Mouse (Mus musculus): Measurements from ENCODE around the gene 2610528J11Rik. TPM values are rescaled to one million over a fixed set of nuclear protein-coding genes. Genes with fewer than 3 reads are reported as not detected.

The 2610528J11Rik gene
- polyA plus RNA-seq, 1 experiment from 2014 or later, result not detected

DNA sequence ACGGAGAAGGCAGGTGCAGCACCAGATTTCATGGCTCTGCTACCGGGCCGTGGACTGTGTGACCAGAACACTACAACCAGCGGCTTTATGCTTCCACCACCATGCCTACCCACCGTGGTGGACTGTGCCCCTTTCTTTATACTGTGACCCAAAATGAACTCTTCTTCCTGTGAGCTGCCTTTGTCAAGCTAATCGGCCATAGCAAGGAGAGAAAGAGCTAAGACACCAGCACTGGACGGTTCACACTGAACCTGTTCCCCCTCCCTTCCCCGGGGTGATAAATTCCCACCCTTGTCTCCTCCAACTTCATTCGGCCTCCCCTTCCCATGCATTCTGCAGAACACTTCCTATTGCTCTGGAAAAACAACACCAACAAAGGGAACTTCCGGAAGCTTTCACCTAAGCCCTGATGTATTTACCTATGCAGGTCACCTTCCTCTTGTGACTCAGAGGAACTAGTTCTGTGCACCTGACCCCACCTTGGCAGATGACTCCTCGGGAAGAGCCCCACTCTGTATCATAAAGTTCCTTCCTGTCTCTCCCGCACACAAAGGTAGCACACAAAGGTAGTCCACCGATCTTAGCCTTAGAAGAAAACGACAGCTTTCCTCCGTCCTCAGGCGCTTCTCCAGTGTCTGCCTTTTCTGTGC lies 9.2 kb upstream of the 2610528J11Rik start:
- no peak overlapping the region for H3K4me3 ChIP-seq (replicated peaks; ENCODE audit: low read length)
- 40% methylated on average over 16 of the region's 16 CpGs for WGBS
- H3K36me3 ChIP-seq (ENCODE audit: control insufficient read depth, insufficient read depth), result no peaks in the 10 kb centered on the region
- peaks cover 8% of the 10 kb centered on the region; the same call in 1 of the 2 replicates for H3K4me1 ChIP-seq (replicated peaks; ENCODE audit: control insufficient read depth, insufficient read depth, low read length)
- H3K27me3 ChIP-seq (replicated peaks; ENCODE audit: control insufficient read depth, insufficient read depth, low read length), result no peaks in the 10 kb centered on the region
- H3K9me3 ChIP-seq (ENCODE audit: control insufficient read depth, low read length), result no peaks in the 10 kb centered on the region
- H3K9ac ChIP-seq (replicated peaks; ENCODE audit: low read depth, low read length), result no peak overlapping the region
- no peak overlapping the region for H3K27ac ChIP-seq (ENCODE audit: low read length)
- H3K4me2 ChIP-seq (ENCODE audit: low read length), result no peak overlapping the region
- ATAC-seq, result no peak

DNA sequence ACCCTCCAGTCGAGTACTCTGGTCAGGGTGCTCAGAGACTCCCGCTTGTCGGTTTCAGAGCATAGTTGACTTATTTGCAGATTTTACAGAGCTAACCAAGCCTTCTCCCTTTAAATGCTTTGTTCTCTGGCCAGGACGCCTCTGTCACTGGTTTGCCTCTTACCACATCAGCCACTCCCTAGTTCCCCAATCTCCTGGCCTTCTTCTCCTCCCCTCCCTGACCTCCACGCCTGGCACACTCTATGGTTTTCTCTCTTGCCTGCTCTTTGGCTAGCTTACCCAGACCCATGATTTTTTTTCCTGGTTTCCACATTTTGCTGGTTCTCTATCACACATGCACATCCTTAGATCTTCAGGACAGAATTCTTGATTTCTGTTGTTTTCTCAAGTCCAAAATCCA lies 8.6 kb upstream of the 2610528J11Rik start:
- H3K9ac ChIP-seq (replicated peaks; ENCODE audit: low read depth, low read length), result no peak overlapping the region
- 72% methylated on average over 5 of the region's 5 CpGs for WGBS
- no peak overlapping the region for H3K27ac ChIP-seq (ENCODE audit: low read length)
- no peak for ATAC-seq
- no peaks in the 10 kb centered on the region for H3K27me3 ChIP-seq (replicated peaks; ENCODE audit: control insufficient read depth, insufficient read depth, low read length)
- H3K9me3 ChIP-seq (ENCODE audit: control insufficient read depth, low read length), result no peaks in the 10 kb centered on the region
- H3K4me3 ChIP-seq (replicated peaks; ENCODE audit: low read length), result no peak overlapping the region
- H3K36me3 ChIP-seq (ENCODE audit: control insufficient read depth, insufficient read depth), result no peaks in the 10 kb centered on the region
- H3K4me1 ChIP-seq (replicated peaks; ENCODE audit: control insufficient read depth, insufficient read depth, low read length), result peaks cover 8% of the 10 kb centered on the region; the same call in 1 of the 2 replicates
- H3K4me2 ChIP-seq (ENCODE audit: low read length), result no peak overlapping the region

DNA sequence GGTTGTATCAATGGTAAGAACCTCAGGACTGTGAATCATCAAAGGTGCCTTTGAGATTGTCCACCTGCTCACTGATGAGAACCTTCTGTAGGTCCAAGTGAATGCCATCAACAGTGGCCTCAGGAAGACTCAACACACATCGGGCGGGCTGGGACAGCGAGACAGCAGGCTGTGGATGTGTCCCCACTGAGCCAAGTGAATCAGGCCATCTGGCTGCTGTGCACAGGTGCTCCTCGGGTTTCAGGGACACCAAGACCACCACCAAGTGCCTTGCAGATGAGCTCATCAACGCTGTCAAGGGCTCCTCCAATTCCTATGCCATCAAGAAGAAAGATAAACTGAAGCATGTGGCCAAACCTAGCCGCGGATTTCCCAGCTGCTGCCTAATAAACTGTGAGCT lies 4.6 kb upstream of the 2610528J11Rik start:
- no peak for ATAC-seq
- Histone ChIP-seq H3K27ac (ENCODE audit: low read length) (no peak overlapping the region), H3K27me3 (replicated peaks; ENCODE audit: control insufficient read depth, insufficient read depth, low read length) (no peaks in the 10 kb centered on the region), H3K9me3 (ENCODE audit: control insufficient read depth, low read length) (no peaks in the 10 kb centered on the region), H3K4me3 (replicated peaks; ENCODE audit: low read length) (no peak overlapping the region), H3K4me1 (replicated peaks; ENCODE audit: control insufficient read depth, insufficient read depth, low read length) (no peaks in the 10 kb centered on the region), H3K9ac (replicated peaks; ENCODE audit: low read depth, low read length) (no peak overlapping the region), H3K4me2 (ENCODE audit: low read length) (no peak overlapping the region), H3K36me3 (ENCODE audit: control insufficient read depth, insufficient read depth) (no peaks in the 10 kb centered on the region)
- WGBS, result 88% methylated on average over 7 of the region's 7 CpGs

DNA sequence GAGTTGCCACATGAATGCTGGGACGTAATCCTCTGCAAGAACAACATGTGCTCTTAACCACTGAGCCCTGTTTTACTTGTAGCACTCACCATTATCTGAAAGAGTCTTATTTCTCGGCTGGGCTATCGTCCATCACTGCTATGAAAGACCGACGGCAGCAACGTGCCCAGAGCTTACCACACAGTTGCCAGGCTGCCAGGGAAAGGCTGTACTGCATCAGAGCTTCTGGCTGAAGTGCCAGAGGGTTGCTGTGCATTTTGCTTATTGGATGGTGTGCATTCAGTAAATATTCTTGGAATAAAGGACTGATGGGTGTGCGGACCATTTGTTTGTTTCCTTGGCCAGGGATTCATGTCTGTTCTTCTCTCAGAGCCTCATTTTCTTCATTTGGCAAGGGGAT lies 2.8 kb upstream of the 2610528J11Rik start:
- Histone ChIP-seq H3K27ac (ENCODE audit: low read length) (no peak overlapping the region), H3K4me1 (replicated peaks; ENCODE audit: control insufficient read depth, insufficient read depth, low read length) (no peaks in the 10 kb centered on the region), H3K27me3 (replicated peaks; ENCODE audit: control insufficient read depth, insufficient read depth, low read length) (no peaks in the 10 kb centered on the region), H3K9ac (replicated peaks; ENCODE audit: low read depth, low read length) (no peak overlapping the region), H3K4me3 (replicated peaks; ENCODE audit: low read length) (no peak overlapping the region), H3K9me3 (ENCODE audit: control insufficient read depth, low read length) (no peaks in the 10 kb centered on the region), H3K4me2 (ENCODE audit: low read length) (no peak overlapping the region), H3K36me3 (ENCODE audit: control insufficient read depth, insufficient read depth) (no peaks in the 10 kb centered on the region)
- ATAC-seq, result peak; percentile 55
- 58% methylated on average over 7 of the region's 7 CpGs for WGBS

DNA sequence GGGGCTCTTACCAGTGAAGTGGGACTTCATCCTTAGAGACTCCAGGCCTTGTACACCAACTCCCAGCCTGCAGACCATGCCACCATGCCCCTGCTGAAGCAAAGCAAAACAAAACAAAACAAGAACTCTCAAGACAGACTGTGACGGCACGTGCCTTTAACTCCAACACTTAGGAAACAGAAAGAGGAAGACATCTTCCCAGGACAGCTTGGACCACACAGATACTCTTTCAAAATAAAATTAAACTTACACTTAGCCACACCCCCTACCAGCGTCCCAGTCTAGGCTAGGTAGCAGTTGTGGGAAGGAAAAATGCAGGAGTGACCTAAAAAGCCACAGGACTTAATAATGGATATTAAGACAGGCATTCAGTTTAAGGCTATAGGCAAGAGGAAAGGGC lies 1.0 kb upstream of the 2610528J11Rik start:
- Histone ChIP-seq H3K9ac (replicated peaks; ENCODE audit: low read depth, low read length) (no peak overlapping the region), H3K4me3 (replicated peaks; ENCODE audit: low read length) (no peak overlapping the region), H3K9me3 (ENCODE audit: control insufficient read depth, low read length) (no peaks in the 10 kb centered on the region), H3K4me2 (ENCODE audit: low read length) (no peak overlapping the region), H3K36me3 (ENCODE audit: control insufficient read depth, insufficient read depth) (no peaks in the 10 kb centered on the region), H3K27me3 (replicated peaks; ENCODE audit: control insufficient read depth, insufficient read depth, low read length) (no peaks in the 10 kb centered on the region), H3K27ac (ENCODE audit: low read length) (no peak overlapping the region), H3K4me1 (replicated peaks; ENCODE audit: control insufficient read depth, insufficient read depth, low read length) (no peaks in the 10 kb centered on the region)
- ATAC-seq, result no peak
- 75% methylated on average over 3 of the region's 3 CpGs for WGBS

DNA sequence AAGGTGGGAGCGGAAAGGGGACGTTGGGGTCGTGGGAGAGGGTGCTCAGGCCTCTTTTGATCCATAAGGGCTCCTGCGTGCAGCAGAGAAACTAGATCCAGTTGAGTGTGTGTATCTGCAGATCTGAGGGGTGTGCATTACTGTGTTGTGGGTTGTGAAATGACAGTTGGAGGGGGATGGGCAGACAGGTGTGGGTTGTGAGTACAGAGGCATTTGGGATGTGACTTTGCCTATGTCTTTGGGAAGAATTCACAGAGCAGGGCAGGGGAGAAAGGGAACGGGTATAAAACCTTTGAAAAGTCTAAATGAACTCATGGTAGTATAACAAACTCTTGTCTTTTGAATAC lies 509 bp downstream of the 2610528J11Rik start:
- Histone ChIP-seq H3K27ac (ENCODE audit: low read length) (no peak overlapping the region), H3K27me3 (replicated peaks; ENCODE audit: control insufficient read depth, insufficient read depth, low read length) (no peaks in the 10 kb centered on the region), H3K4me3 (replicated peaks; ENCODE audit: low read length) (no peak overlapping the region), H3K36me3 (ENCODE audit: control insufficient read depth, insufficient read depth) (no peaks in the 10 kb centered on the region), H3K9ac (replicated peaks; ENCODE audit: low read depth, low read length) (no peak overlapping the region), H3K9me3 (ENCODE audit: control insufficient read depth, low read length) (no peaks in the 10 kb centered on the region), H3K4me1 (replicated peaks; ENCODE audit: control insufficient read depth, insufficient read depth, low read length) (no peaks in the 10 kb centered on the region), H3K4me2 (ENCODE audit: low read length) (no peak overlapping the region)
- WGBS, result 45% methylated on average over 5 of the region's 5 CpGs
- no peak for ATAC-seq

DNA sequence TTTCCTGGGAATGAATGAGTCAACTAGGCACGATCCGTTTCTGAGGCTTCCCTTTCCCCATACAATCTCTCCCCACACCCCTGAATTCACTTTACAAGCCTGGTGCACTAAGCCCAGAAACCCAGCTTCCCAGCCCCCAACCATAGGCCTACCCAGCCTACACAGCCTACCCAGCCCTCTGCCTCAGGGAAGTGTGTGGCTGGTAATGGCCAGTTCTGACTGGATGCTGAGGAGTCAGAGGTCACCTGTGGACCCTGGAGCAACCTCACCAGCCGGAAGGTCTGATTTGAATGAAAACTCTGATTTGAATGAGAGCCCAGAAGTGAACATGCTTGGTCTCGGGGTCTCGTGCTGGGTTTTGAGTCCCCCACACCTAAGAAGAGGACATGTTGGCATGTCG lies 921 bp downstream of the 2610528J11Rik start:
- H3K27me3 ChIP-seq (replicated peaks; ENCODE audit: control insufficient read depth, insufficient read depth, low read length), result no peaks in the 10 kb centered on the region
- H3K9me3 ChIP-seq (ENCODE audit: control insufficient read depth, low read length), result no peaks in the 10 kb centered on the region
- H3K4me3 ChIP-seq (replicated peaks; ENCODE audit: low read length), result no peak overlapping the region
- 78% methylated on average over 6 of the region's 6 CpGs for WGBS
- H3K9ac ChIP-seq (replicated peaks; ENCODE audit: low read depth, low read length), result no peak overlapping the region
- no peak overlapping the region for H3K27ac ChIP-seq (ENCODE audit: low read length)
- H3K4me1 ChIP-seq (replicated peaks; ENCODE audit: control insufficient read depth, insufficient read depth, low read length), result no peaks in the 10 kb centered on the region
- no peaks in the 10 kb centered on the region for H3K36me3 ChIP-seq (ENCODE audit: control insufficient read depth, insufficient read depth)
- no peak for ATAC-seq
- no peak overlapping the region for H3K4me2 ChIP-seq (ENCODE audit: low read length)

DNA sequence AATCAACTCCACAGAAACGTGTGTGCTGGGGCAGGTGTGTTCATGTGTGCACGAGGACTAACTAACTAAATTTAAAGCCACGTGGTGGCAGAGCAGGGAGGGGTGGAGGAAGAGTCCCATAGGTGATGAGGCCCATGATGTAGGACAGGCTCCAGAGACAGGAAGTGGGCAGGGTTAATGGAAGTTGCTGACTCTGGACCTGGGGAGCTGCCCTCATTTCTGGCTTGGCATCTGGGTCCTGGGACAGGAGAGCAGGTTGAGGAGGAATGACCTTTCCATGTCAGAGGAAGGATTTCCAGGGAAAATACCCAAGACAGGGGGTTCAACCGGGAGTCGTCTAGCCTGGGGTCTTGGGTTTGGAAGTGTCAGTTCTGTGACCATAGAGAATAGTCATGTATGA lies 5.9 kb downstream of the 2610528J11Rik start:
- no peak for ATAC-seq
- no peak overlapping the region for H3K4me3 ChIP-seq (replicated peaks; ENCODE audit: low read length)
- no peak overlapping the region for H3K27ac ChIP-seq (ENCODE audit: low read length)
- H3K4me1 ChIP-seq (replicated peaks; ENCODE audit: control insufficient read depth, insufficient read depth, low read length), result no peaks in the 10 kb centered on the region
- no peaks in the 10 kb centered on the region for H3K36me3 ChIP-seq (ENCODE audit: control insufficient read depth, insufficient read depth)
- H3K9ac ChIP-seq (replicated peaks; ENCODE audit: low read depth, low read length), result no peak overlapping the region
- H3K27me3 ChIP-seq (replicated peaks; ENCODE audit: control insufficient read depth, insufficient read depth, low read length), result no peaks in the 10 kb centered on the region
- H3K4me2 ChIP-seq (ENCODE audit: low read length), result no peak overlapping the region
- WGBS, result 79% methylated on average over 5 of the region's 5 CpGs
- no peaks in the 10 kb centered on the region for H3K9me3 ChIP-seq (ENCODE audit: control insufficient read depth, low read length)

DNA sequence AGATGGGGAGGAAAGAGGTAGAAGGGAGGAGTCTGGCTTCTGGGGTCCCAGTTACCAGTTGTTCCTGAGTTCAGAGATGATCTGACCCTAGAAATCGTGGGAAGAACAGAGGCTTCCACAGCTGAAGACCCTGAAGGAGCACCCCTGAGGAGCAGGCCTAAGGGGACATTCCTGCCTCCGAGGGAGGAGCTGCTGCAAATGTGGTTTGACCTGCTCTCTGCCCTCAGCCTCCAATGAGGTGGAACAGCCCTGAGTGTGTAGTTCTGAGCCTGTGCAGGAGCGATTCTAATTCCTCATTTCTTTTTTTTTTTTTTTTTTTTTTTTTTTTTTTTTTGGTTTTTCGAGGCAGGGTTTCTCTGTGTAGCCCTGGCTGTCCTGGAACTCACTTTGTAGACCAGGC lies 6.4 kb downstream of the 2610528J11Rik start:
- Histone ChIP-seq H3K4me3 (replicated peaks; ENCODE audit: low read length) (no peak overlapping the region), H3K36me3 (ENCODE audit: control insufficient read depth, insufficient read depth) (no peaks in the 10 kb centered on the region)
- 71% methylated on average over 3 of the region's 4 CpGs for WGBS

DNA sequence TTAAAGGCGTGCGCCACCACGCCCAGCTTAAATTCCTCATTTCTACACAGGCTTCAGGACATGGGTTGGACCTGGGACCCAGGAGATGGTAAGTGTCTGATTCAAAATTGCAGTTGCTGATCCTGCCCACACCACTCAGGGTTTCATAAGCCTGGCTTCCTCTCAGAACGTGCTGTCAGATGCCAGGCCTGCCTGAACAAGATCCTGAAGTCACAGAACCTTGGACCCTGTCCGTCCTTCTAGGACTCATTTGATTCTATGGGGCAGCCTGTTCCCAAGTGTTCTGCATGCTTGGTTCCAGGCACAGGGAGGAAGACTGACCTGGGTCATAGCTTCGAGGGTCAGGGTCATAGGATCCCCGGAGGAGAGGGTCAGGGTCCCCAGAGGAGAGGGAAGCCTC lies 6.8 kb downstream of the 2610528J11Rik start:
- H3K36me3 ChIP-seq (ENCODE audit: control insufficient read depth, insufficient read depth), result no peaks in the 10 kb centered on the region
- H3K4me3 ChIP-seq (replicated peaks; ENCODE audit: low read length), result no peak overlapping the region
- no peaks in the 10 kb centered on the region for H3K4me1 ChIP-seq (replicated peaks; ENCODE audit: control insufficient read depth, insufficient read depth, low read length)
- ATAC-seq, result no peak
- H3K9ac ChIP-seq (replicated peaks; ENCODE audit: low read depth, low read length), result no peak overlapping the region
- H3K9me3 ChIP-seq (ENCODE audit: control insufficient read depth, low read length), result no peaks in the 10 kb centered on the region
- H3K4me2 ChIP-seq (ENCODE audit: low read length), result no peak overlapping the region
- 89% methylated on average over 7 of the region's 7 CpGs for WGBS
- no peak overlapping the region for H3K27ac ChIP-seq (ENCODE audit: low read length)
- H3K27me3 ChIP-seq (replicated peaks; ENCODE audit: control insufficient read depth, insufficient read depth, low read length), result no peaks in the 10 kb centered on the region

More for the DNA sequence above, 6.4 kb downstream of the 2610528J11Rik start:
- Histone ChIP-seq H3K9me3 (ENCODE audit: control insufficient read depth, low read length) (no peaks in the 10 kb centered on the region), H3K27me3 (replicated peaks; ENCODE audit: control insufficient read depth, insufficient read depth, low read length) (no peaks in the 10 kb centered on the region), H3K9ac (replicated peaks; ENCODE audit: low read depth, low read length) (no peak overlapping the region), H3K4me2 (ENCODE audit: low read length) (no peak overlapping the region), H3K27ac (ENCODE audit: low read length) (no peak overlapping the region), H3K4me1 (replicated peaks; ENCODE audit: control insufficient read depth, insufficient read depth, low read length) (no peaks in the 10 kb centered on the region)
- no peak for ATAC-seq

All from forebrain, embryonic 16.5 days (tissue).